Mouse (Mus musculus): Measurements from ENCODE around the gene Olfr676. TPM values are rescaled to one million over a fixed set of nuclear protein-coding genes. Genes with fewer than 3 reads are reported as not detected.

The Olfr676 gene
- not detected for total RNA-seq (2023)

DNA sequence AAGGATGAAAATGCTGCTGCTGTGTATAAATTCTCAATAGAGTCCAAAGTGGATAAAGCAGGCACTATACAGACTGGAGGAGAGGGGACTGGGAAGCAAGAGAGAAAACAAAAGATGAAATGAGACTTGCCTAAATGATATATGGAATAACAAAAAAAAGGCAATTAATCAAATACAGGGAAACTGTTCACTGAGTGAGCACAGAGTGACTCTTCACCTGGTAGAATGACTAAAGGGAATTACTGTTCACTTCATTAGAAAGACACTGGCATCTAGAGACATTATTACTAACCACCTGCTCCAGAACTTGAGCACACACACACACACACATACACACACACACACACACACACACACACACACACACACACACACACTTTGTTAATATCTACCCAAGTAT lies at the start of gene Olfr676:
Gene Olfr676, plus strand, starts transcription at position 301 of the 400 bp plus-strand sequence.

DNA sequence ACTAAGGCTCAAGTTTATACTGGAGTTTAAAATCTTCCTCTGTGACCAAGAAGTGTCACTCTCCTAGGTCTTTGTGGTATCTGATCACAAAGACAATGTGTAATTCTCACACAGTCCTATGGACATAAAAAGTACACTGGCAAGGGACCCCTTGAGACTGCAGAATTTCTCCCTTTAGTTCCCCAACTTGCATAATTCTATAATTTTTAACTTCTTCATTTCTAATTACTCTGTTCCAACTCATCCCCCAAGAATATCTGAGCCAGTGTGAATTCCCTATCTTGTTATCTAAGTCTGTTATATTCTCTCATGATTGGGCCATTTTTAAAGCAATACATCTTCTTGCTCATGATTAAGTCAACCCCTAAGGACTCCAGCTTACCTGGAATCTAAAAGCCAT lies 30.6 kb upstream of the Olfr676 start, which contains the start of gene Olfr672:
Gene Olfr672, minus strand, starts transcription at position 101 of the 400 bp plus-strand sequence.

DNA sequence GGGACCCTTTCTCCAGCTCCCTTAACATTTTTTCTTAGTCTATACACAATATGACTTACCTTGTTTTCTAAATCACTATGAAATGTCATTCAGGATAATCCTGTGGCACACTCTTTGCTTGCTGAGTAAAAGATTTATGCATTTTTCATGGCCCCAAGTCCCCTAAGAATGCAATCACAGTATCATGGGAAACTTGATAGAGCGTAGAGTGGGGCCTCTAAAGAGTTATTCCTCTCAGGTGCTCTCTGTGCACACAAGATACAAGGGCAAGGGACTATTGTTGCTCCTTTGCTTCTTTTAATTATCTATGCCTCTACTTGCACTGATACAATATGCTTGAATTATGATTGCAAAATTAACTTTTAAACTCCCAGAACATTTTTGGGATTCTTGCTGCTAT lies 4.1 kb upstream of the Olfr676 start, which contains the start of gene Olfr675:
Gene Olfr675, minus strand, starts transcription at position 101 of the 400 bp plus-strand sequence.

DNA sequence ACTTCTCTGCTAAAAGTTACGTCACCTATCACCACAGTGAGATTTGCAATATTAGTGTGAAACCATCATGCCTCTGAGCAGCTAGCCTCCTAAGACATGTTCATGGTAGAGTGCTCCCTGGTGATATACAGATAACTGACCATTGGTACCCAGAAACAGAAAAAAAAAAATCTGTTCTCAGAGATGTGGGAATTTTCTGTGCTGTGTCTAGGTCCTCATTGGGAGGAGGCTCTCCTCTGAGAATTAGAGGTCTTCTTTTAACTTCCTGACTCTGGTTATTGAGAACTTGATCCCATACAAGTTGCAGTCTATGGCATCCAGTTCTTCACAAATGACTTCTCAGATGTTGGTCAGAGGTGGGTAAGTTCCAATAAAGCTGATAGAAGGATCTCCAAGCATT lies 31.7 kb downstream of the Olfr676 start, which contains the start of gene Olfr678:
Gene Olfr678, plus strand, starts transcription at position 301 of the 400 bp plus-strand sequence.

DNA sequence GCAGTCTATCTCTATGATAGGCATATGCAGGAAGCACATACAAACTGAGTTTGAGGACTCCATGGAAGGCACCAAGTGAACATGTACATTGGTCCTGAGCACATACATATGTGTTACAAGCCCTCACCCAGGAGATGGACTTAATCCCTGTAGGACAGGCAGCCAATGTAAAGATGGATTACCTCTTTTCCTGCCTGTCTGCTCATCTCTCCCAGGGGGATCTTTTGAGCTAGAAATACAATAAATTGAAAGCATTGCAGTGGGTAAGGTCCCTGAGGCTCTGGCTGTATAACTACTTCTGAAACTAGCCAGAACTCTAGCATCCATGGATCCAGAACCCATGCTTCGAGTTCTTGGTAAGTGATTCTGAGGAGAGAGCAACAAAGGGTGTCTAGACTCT lies 48.4 kb downstream of the Olfr676 start, which contains the start of gene Olfr679:
Gene Olfr679, plus strand, starts transcription at position 301 of the 400 bp plus-strand sequence.

Other genes with a start within 250 kb of the Olfr676 start
- not detected for gene Usp17lb, start 190.1 kb upstream of the Olfr676 start, total RNA-seq (2023)
- gene Usp17la, start 175.7 kb upstream of the Olfr676 start, total RNA-seq (2023): not detected
- not detected for gene Olfr665, start 154.7 kb upstream of the Olfr676 start, total RNA-seq (2023)
- not detected for gene Olfr666, start 136.7 kb upstream of the Olfr676 start, total RNA-seq (2023)
- not detected for gene Olfr667, start 111.2 kb upstream of the Olfr676 start, total RNA-seq (2023)
- not detected for gene Olfr668, start 104.6 kb upstream of the Olfr676 start, total RNA-seq (2023)
- gene Olfr669, start 98.5 kb upstream of the Olfr676 start, total RNA-seq (2023): not detected
- gene Olfr670, start 70.1 kb upstream of the Olfr676 start, total RNA-seq (2023): not detected
- not detected for gene Olfr671, start 53.6 kb upstream of the Olfr676 start, total RNA-seq (2023)
- not detected for gene Olfr672, start 30.7 kb upstream of the Olfr676 start, total RNA-seq (2023)
- not detected for gene Olfr675, start 4.2 kb upstream of the Olfr676 start, total RNA-seq (2023)
- gene Olfr677, start 18.7 kb downstream of the Olfr676 start, total RNA-seq (2023): not detected
- not detected for gene Olfr678, start 31.8 kb downstream of the Olfr676 start, total RNA-seq (2023)
- not detected for gene Olfr679, start 48.5 kb downstream of the Olfr676 start, total RNA-seq (2023)
- not detected for gene Olfr680-ps1, start 60.1 kb downstream of the Olfr676 start, total RNA-seq (2023)
- not detected for gene Olfr681, start 84.1 kb downstream of the Olfr676 start, total RNA-seq (2023)
- gene Olfr683, start 114.3 kb downstream of the Olfr676 start, total RNA-seq (2023): not detected
- not detected for gene Olfr684, start 131.0 kb downstream of the Olfr676 start, total RNA-seq (2023)
- gene Olfr685, start 153.3 kb downstream of the Olfr676 start, total RNA-seq (2023): not detected
- not detected for gene Olfr686, start 174.8 kb downstream of the Olfr676 start, total RNA-seq (2023)